Mouse (Mus musculus): Measurements from ENCODE around the gene Kiss1r.
"Not testable (repeated sequence)": the region's sequence is repeated elsewhere in the genome, so short reads cannot be mapped to it uniquely, and the experiment has no call there.

Kiss1r gene

DNA sequence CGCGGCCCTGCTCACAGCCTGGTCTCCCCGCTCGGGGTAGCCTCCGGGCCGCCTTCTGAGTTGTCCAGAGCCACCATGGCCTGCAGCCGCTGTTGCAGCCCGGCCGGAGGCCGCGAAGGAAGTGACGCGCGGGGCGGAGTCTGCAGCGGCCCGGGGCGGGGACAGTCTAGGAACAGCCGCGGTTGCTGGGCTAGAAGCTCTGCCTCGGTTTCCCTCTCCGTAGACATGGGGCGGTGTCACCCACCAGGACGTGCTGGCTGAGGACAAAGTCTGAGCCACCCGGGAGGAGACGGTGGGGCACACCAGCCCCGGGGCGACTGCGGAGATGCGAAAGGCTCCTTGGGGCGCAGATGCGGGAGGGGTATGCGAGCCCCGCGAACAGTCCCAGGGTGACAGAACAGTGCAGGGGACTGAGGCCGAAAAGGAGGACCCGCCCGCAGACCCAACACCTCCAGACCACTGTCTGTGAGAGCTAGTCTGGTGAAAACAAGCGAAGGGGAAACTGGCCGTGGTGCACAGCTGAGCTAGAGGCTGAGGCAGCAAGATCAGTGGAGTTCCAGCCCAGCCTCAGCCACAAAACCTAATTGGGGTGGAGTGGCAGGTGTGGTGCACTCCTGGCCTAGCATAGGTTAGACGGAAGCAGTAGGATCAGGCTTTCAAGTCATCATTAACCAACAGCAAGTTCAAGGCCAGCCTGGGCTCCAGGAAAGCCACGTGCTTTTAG lies at the start of gene Kiss1r:
TSS of gene Kiss1r (plus strand) at position 164 of the 724 bp plus-strand sequence.
- in situ Hi-C loops (cut with MseI, MboI): no loop called here

DNA sequence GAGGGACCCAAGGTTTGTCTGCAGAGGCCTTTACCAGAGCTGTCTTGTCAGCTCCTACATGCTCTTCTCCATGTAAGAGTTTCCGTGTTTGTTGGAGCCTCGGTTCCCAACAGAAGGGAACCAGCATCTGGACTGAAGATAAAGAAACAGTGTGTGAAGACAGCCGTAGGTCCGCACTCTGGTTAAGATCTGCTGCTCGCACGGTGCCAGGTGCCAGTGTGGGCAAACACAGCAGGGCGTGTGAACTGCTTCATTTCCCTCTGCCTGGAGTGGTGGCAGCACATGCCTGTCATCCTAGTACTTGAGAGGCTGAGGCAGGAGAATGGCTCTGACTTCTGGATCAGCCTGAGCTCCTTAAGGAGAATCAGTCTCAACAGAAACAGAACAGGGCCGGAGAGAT lies 44.9 kb upstream of the Kiss1r start:
- in situ Hi-C loops (cut with MseI, MboI): no loop called here

GRCm38 (mm10) chr10:79872862-79873261 lies 43.9 kb upstream of the Kiss1r start:
- in situ Hi-C loops (cut with MseI, MboI): no loop called here

DNA sequence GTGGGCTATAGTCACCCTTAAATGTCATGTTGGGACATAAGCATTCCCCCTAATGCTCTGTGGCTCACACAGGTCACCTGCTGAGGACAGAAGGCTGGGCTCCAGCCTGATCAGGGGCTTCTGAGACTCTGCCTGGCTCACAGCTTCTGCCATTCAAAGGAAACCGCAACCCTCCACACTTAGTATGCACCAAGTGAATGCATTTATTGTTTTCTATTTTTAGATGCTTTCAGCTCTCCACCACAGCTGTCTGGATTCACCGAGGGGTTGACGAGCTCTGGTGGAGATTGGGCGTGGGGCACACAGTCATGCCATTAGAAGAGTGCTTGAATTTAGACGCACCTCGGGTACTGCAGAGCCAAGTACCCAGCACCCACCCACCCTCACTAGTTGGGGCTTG lies 43.5 kb upstream of the Kiss1r start:
- in situ Hi-C loops (cut with MseI, MboI): no loop called here

GRCm38 (mm10) chr10:79873715-79874289 lies 43.0 kb upstream of the Kiss1r start:
- in situ Hi-C loops (cut with MseI, MboI): no loop called here

DNA sequence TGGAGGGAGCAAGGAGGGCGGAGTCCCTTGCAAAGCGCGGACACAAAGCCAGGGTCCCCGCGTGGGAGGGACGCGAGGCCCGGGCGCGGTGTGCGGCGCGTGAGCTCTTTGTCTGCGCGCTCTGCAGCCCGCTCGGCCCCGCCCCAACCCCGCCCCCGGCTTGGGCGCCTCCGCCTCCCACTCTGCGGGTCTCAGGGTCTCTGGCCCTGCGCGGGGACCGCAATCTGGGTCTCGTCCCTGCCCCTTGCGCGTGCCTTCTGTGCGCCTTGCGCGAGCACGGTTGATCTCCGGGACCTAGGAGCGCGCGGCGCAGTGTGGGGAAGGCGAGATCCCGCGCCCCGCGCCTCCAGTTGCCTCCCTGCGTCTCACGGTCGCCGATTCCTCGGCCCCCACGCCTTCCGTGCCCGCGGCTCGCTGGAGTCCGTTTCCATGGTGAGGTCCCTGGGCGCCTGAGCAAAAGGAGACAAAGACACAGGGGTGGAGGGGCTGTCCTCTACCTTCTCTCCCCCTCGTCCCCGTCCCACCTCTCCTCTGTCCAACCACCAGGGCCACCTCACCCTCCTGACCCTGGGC lies 42.4 kb upstream of the Kiss1r start, which contains the start of the genes Prtn3 and Plppr3:
TSS of gene Prtn3 (plus strand) at position 187 of the 573 bp plus-strand sequence.
TSS of gene Plppr3 (minus strand) at position 345 of the 573 bp plus-strand sequence.
- in situ Hi-C loops (cut with MseI, MboI): no loop called here

DNA sequence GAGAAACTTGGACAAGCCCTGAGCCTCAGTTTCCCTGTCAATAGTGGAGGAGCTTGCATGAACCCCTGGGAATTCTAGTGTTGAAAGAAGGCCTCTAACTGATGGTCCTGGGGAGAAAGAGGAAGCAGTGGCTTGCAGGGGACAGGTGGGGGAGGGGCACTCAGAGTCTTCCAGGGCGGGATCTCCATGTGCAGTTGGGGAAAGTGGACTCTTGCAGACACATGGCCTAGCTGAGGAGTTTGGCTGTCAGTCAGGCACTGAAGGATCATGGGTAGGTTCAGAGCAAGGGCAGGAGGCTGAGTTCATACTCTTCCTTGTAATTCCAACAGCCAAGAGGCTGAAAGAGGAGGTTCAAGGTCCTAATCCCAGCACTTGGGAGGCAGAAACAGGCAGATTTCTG lies 39.6 kb upstream of the Kiss1r start:
- in situ Hi-C loops (cut with MseI, MboI): no loop called here

DNA sequence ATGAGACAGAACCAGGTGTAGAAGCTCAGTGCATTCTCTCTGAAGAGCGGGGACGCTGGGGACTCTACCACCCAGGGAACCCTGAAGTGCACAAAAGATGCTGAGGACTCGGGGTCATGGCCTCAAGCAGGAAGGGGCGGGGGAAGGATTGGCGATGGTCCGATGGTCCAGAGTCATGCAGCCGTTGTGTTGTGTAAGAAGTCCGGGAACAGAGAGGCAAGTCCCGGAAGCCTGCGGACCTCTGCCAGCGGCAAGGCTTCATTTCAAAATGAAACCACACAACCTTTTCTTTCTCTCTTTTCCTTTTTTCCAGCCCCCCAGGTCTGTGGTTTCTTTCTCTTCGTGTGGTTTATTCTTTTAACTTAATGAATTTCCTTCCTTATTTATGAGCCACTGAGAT lies 39.0 kb upstream of the Kiss1r start:
- in situ Hi-C loops (cut with MseI, MboI): no loop called here

- in situ Hi-C loops (cut with MseI, MboI): no loop called here
These were observed 37.2 kb upstream of the Kiss1r start for GRCm38 (mm10) chr10:79879527-79879926.

DNA sequence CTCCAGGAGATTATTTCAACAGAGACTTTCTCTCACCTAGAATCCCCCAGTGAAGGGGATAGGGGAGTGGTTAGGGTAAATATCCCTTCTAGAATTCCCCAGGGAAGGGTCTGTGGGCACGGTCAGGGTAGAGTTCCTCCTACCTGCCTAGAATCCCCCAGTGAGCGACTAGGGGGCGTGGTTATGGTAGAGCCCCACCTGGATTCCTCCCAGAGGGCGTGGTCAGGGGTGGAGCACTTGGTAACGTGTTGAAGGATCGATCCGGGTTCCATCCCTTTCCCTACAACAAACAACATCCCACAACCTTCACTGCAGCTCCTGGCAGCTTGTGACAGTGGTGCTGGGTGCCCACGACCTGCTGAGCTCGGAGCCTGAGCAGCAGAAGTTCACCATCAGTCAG lies 36.0 kb upstream of the Kiss1r start:
- in situ Hi-C loops (cut with MseI, MboI): loop anchor here in 1 of 2 experiments (10.0 kb wide), 1 partner anchor 74 kb away; no protein-coding TSS in a partner anchor

GRCm38 (mm10) chr10:79881981-79882380 lies 34.8 kb upstream of the Kiss1r start:
- in situ Hi-C loops (cut with MseI, MboI): loop anchor here in 1 of 2 experiments (10.0 kb wide), 1 partner anchor 73 kb away; no protein-coding TSS in a partner anchor

DNA sequence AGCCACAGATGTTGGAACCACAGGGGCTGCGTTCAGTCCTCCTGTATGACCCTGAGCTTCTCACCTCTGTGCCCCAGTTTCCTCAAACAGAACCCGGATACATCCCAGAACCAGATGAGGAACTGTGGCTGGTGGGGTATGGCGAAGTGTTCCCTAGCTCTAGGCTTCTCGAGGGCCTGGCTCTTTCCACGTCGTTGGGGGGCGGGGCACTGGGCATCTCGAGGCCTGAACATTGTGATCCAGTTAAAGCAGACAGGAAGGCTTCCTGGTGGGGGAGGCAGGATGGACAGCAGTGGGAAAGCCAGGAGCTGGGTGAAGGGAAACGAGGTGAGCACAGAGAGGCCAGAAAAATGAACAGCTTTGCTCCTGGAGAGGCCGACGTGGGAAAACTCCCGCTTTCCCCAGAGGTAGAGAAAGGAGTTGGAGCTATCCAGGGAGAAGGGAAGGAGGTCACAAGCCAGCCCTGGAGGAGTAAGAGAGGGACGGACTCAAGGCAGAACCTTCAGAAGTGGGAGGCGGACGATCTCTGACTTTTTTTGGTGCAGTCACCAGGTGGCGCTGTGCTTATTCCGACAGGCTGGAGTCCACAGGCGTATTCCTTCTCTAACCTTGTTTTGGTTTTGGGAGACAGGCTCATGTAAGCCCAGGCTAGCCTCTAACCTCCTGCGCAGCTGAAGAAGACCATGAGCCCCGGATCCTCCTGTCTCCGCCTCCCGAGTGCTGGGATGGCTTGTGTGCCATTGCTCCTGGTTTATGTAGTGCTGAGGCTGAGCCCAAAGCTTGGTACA lies 33.3 kb upstream of the Kiss1r start:
- in situ Hi-C loops (cut with MseI, MboI): loop anchor here in 1 of 2 experiments (10.0 kb wide), 1 partner anchor 71 kb away; no protein-coding TSS in a partner anchor

DNA sequence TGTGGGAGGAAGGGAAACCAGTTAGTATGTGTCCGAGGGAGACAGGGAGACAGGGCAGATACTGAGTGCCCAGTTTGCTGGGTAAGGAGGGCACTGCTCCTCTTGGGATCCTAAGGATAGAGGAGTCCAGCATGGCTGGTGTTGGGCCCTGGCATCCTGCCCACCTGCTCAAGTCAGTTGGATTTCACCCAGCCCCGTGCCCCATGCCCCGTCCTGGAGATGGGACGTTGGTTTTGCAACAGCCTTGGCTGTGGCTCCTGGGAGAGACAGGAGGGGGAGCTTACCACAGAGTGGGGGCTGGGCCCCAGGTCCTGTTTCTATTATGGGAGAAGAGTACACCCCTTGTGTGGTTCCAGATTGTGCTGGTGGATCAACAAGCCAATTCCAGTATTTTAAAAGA lies 32.3 kb upstream of the Kiss1r start:
- in situ Hi-C loops (cut with MseI, MboI): loop anchor here in 1 of 2 experiments (10.0 kb wide), 1 partner anchor 70 kb away; no protein-coding TSS in a partner anchor

DNA sequence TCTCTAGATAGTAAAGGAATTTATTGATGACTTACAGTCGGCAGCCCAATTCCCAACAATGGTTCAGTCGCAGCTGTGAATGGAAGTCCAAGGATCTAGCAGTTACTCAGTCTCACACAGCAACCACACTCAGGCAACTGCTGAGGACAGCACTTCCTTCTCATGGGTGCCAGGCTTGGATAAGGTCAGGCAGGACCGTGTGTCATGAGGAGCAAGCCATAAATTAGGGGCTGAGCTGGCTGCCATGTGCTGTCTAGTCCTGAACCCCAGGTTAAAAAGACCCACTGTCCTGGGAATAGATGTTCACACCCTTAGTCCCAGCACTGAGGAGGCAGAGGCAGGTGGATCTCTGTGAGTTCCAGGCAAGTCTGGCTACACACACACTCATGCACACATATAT lies 31.8 kb upstream of the Kiss1r start:
- in situ Hi-C loops (cut with MseI, MboI): loop anchor here (5.0 to 10.0 kb wide), 2 partner anchors 37 to 70 kb away; partner anchors contain the start of gene R3hdm4 (in 1 of the 2)

GRCm38 (mm10) chr10:79886054-79886453 lies 30.7 kb upstream of the Kiss1r start, which contains the start of gene Elane:
Elane (plus strand) TSS chr10:79886247.
- in situ Hi-C loops (cut with MseI, MboI): loop anchor here (5.0 to 10.0 kb wide), 2 partner anchors 36 to 69 kb away; partner anchors contain the start of gene R3hdm4 (in 1 of the 2)

DNA sequence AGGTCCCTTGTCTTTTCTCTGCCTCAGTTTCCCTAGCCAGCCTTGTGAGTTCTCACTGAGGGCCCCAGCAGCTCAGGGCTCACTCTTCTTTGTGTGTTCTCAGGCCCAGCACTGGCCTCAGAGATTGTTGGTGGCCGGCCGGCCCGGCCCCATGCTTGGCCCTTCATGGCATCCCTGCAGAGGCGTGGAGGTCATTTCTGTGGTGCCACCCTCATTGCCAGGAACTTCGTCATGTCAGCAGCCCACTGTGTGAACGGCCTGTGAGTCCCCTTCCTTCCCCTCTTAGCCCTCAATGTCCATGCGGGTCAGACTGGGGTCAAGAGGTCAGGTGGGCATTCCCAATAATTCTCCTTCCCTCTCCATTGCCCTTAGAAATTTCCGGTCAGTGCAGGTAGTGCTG lies 30.2 kb upstream of the Kiss1r start:
- in situ Hi-C loops (cut with MseI, MboI): loop anchor here (5.0 to 10.0 kb wide), 2 partner anchors 36 to 68 kb away; partner anchors contain the start of gene R3hdm4 (in 1 of the 2)

GRCm38 (mm10) chr10:79889386-79889785 lies 27.4 kb upstream of the Kiss1r start:
- in situ Hi-C loops (cut with MseI, MboI): loop anchor here (5.0 to 10.0 kb wide), 2 partner anchors 33 to 65 kb away; partner anchors contain the start of gene R3hdm4 (in 1 of the 2)

DNA sequence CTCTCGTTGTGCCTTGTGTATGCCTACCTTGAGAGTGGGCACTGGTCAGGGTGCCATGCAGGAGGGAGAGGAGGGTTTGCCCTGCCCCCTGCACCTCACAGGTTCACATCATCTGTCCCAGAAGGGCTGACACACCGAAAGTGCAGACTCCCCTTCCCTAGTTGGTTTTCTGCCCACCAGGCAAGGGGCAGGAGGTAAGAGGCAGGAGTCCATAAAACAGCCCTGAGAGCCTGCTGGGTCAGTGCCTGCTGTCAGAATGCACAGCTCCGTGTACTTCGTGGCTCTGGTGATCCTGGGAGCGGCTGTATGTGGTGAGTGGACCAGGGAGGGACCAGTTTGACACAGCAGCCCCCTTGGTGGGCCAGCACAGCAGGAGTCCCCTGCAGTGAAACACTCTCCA lies 26.1 kb upstream of the Kiss1r start, which contains the start of gene Cfd:
TSS of gene Cfd (plus strand) at position 184 of the 400 bp plus-strand sequence.
- in situ Hi-C loops (cut with MseI, MboI): no loop called here

DNA sequence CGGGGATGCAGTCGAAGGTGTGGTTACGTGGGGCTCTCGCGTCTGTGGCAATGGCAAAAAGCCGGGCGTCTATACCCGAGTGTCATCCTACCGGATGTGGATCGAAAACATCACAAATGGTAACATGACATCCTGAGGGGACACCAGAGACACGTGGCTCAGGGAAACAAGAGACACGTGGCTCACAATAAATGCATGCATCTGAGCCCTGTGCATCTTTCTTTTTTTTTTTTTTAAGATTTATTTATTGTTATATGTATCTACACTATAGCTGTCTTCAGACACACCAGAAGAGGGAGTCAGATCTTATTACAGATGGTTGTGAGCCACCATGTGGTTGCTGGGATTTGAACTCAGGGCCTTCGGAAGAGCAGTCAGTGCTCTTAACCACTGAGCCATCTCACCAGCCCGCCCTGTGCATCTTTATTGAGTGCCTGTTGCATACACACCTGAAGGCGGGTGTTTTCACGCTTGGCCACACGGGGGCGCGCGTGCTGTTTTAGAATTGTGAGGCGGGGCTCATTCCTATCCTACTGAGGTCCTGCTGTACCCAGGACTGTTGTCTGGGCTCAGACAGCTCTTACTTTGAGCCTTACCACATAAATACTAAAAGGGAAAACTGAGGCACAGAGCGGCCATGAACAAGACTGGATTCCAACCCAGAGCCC lies 24.2 kb upstream of the Kiss1r start:
- in situ Hi-C loops (cut with MseI, MboI): not testable (repeated sequence)

GRCm38 (mm10) chr10:79896306-79896705 lies 20.5 kb upstream of the Kiss1r start:
- in situ Hi-C loops (cut with MseI, MboI): no loop called here

- in situ Hi-C loops (cut with MseI, MboI): no loop called here
These were observed 20.0 kb upstream of the Kiss1r start for GRCm38 (mm10) chr10:79896814-79897213.
